Mouse (Mus musculus) myocyte (in vitro differentiated cells): ENCODE data around the gene Ppip5k1. TPM values are rescaled to one million over a fixed set of nuclear protein-coding genes. Genes with fewer than 3 reads are reported as not detected.
A peak's percentile ranks its signal among the peaks of the same experiment; 100 is the strongest.

Experiments
- H3K27me3 ChIP-seq: one replicate; pipeline ENCODE4 v1.6.1; 2011; ENCODE audit not compliant: control insufficient read depth, insufficient read depth, insufficient read length
- H3K36me3 ChIP-seq: one replicate; pipeline ENCODE4 v1.6.1; 2011; ENCODE audit not compliant: control insufficient read depth, insufficient read depth
- H3K4me2 ChIP-seq: one replicate; pipeline ENCODE4 v1.6.1; 2011; ENCODE audit warnings: low read depth, control low read depth
- H3K4me3 ChIP-seq: one replicate; pipeline ENCODE4 v1.5.1; 2011; ENCODE audit warnings: mild to moderate bottlenecking, control low read depth, moderate library complexity
- H3K79me2 ChIP-seq: one replicate; pipeline ENCODE4 v1.6.1; 2011; ENCODE audit not compliant: control insufficient read depth, insufficient read depth
- H3ac ChIP-seq: one replicate; pipeline ENCODE4 v1.6.1; 2011; ENCODE audit not compliant: control insufficient read depth, insufficient read length
- E2F4 ChIP-seq: IDR thresholded peaks from one replicate; pipeline ENCODE4 v1.6.1; 2011; ENCODE audit warnings: mild to moderate bottlenecking, control low read depth, moderate library complexity; ENCODE audit not compliant: insufficient read depth
- MAX ChIP-seq: IDR thresholded peaks from one replicate; pipeline ENCODE4 v1.6.1; 2011; ENCODE audit warnings: low read depth, mild to moderate bottlenecking, control low read depth
- MYOD1 ChIP-seq, 3 experiments: IDR thresholded peaks; one replicate each; pipeline ENCODE4 v1.6.1; 2011; ENCODE audit warnings: control low read depth in 2 of 3, low read depth in 2 of 3, mild to moderate bottlenecking in 2 of 3, moderate library complexity in 1 of 3; ENCODE audit not compliant: insufficient read length in 2 of 3, control insufficient read depth in 1 of 3
- MYOG ChIP-seq, 3 experiments: IDR thresholded peaks; one replicate each; pipeline ENCODE4 v1.6.1; 2011; ENCODE audit warnings: control low read depth in 2 of 3, low read depth in 2 of 3, mild to moderate bottlenecking in 2 of 3; ENCODE audit not compliant: insufficient read length in 2 of 3, control insufficient read depth in 1 of 3, insufficient read depth in 1 of 3
- POLR2A ChIP-seq: IDR thresholded peaks from one replicate; pipeline ENCODE4 v1.6.1; 2011; ENCODE audit warnings: low read depth, mild to moderate bottlenecking, control low read depth, moderate library complexity; ENCODE audit not compliant: insufficient read length
- POLR2AphosphoS2 ChIP-seq: IDR thresholded peaks from one replicate; pipeline ENCODE4 v1.6.1; 2011; ENCODE audit warnings: low read depth, control low read depth; ENCODE audit not compliant: insufficient read length
- REST ChIP-seq: IDR thresholded peaks from one replicate; pipeline ENCODE4 v1.6.1; 2011; ENCODE audit warnings: mild to moderate bottlenecking, control low read depth, moderate library complexity; ENCODE audit not compliant: insufficient read depth, insufficient read length
- SRF ChIP-seq: IDR thresholded peaks from one replicate; pipeline ENCODE4 v1.6.1; 2011; ENCODE audit warnings: low read depth; ENCODE audit not compliant: control insufficient read depth, insufficient read length
- TCF12 ChIP-seq: IDR thresholded peaks from one replicate; pipeline ENCODE4 v1.6.1; 2011; ENCODE audit warnings: mild to moderate bottlenecking, control low read depth; ENCODE audit not compliant: poor library complexity, insufficient read depth, severe bottlenecking
- TCF3 ChIP-seq: IDR thresholded peaks from one replicate; pipeline ENCODE4 v1.6.1; 2011; ENCODE audit warnings: low read depth, control low read depth; ENCODE audit not compliant: insufficient read length
- USF1 ChIP-seq: IDR thresholded peaks from one replicate; pipeline ENCODE4 v1.6.1; 2011; ENCODE audit warnings: low read depth, mild to moderate bottlenecking, control low read depth, moderate library complexity
- polyA plus RNA-seq: library from polyadenylated mRNA; unstranded; fragments of >200 nt; fragmentation: generic; extraction: Trizol; gene quantifications from one replicate; pipeline ENCODE4 v1.2.1, GENCODE M21; 2012; ENCODE audit warnings: missing spikeins

Ppip5k1 gene
- polyA plus RNA-seq, 1 experiment = 7.2 TPM

DNA sequence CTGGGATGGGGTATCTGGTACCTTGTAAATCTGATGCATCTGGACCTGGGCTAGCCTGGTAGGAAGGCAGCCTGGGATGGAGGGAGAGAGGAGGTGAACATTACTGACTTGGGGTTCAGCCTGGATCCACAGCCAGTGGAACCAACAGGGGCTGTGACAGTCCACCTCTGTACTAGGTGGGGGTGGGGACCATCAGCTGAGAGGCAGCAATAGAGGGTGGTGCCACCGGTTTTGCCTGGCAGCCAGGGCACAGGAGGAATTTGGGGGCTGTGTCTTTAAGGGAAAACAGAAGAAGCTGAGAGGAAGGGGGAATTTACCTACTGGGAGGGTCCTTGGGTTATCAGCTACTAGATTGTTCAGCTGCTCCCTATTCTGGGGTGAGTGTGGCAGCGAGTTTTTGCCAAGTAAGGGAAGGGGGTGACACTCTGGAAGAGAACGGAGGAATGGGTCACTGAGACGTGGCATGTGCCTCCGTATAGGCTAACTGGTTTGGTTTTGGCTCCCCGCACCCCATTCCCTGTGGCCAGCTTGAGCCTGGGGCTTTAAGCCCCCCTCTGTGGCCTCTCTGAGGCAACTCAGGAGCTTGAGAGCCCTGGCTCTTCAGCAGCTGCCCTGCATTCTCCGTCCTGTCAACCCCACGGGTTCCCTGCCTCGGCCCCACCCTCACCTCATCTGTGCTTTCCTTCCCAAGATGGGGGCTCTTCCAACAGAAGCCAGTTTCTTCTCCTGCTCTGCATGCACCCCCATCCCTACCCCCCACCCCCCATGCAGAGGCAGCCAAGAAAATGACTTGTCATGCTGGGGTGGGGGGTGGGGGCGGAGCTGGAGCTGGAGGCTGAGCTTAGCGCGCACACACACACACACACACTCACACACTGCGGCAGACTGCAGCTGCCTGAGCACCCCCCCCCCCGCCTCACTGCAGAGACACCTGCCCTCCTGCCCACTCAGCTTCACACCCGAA lies 59.3 kb downstream of the Ppip5k1 start:
- H3K27me3 ChIP-seq = no peaks in the 10 kb centered on the region
- peak overlapping the region; percentile 97 for H3K4me2 ChIP-seq
- H3K36me3 ChIP-seq = peaks cover 11% of the 10 kb centered on the region
- H3K4me3 ChIP-seq = peak overlapping the region; percentile 93
- peak overlapping the region; percentile 57 for H3ac ChIP-seq
- TF ChIP-seq E2F4 (no peak), MAX (no peak), TCF3 (peak; percentile 16), REST (no peak), MYOG (IDR thresholded peaks at IDR 0.05; ENCODE audit: control insufficient read depth in 1 of 3, insufficient read depth in 1 of 3, insufficient read length in 2 of 3, low read depth in 2 of 3) (peak in 2 of 3 experiments; percentile 74 to 81), SRF (no peak), MYOD1 (IDR thresholded peaks at IDR 0.05; ENCODE audit: control insufficient read depth in 1 of 3, insufficient read length in 2 of 3, low read depth in 2 of 3) (peak; percentile 26 to 86 (median 57)), TCF12 (no peak), USF1 (no peak), POLR2AphosphoS2 (peak; percentile 30), POLR2A (peak; percentile 9)
- H3K79me2 ChIP-seq = peaks cover 20% of the 10 kb centered on the region

DNA sequence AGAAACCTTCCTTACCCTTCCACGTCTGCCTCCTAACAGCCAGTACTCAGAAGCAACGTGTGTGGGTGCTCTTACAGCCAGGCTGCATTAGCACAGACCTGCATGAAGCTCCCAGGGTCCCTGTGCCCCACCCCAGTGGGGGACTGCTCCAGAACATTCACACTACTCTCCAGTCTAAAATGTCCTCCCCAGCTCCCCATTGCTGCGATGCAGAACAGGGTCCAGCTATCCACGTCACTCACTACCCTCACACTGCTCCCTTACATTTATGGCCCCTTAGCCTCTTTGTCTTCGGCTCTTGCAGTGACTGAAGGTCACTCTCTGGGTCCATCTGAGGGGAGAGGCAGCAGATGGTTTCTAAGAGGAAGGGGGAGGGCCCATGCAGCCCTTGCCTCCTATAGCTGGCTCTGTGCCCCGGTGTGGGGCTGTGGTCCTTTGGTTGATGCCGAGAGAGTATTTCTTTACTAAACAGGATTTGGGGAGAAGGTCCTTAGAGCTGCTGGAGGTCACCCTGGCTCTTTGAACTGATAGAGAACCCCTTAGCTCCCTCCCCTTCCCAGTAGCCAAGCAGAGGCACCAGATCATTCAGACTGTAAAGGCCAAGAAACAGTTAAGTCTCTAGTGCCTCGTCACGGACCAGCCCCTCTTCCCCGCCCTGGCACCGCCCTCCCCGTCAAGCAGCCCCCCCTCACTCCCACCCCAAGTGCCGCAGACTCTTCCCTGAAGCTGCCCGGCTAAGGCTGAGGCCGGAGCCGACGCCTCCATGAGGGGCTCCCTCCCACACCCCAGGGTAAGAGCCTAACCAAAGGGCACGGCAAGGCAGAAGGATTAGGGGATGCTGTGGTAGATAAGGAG lies 60.2 kb downstream of the Ppip5k1 start:
- peaks cover 4% of the 10 kb centered on the region for H3K36me3 ChIP-seq
- H3K4me2 ChIP-seq = peak overlapping the region; percentile 97
- H3K4me3 ChIP-seq = peak overlapping the region; percentile 93
- H3ac ChIP-seq = peak overlapping the region; percentile 57
- H3K27me3 ChIP-seq = no peaks in the 10 kb centered on the region
- peaks cover 20% of the 10 kb centered on the region for H3K79me2 ChIP-seq
- no peak for TF ChIP-seq TCF3
- no peak for TF ChIP-seq MAX
- TF ChIP-seq POLR2AphosphoS2 = peak; percentile 14
- no peak for TF ChIP-seq USF1
- TF ChIP-seq POLR2A = peak; percentile 50

DNA sequence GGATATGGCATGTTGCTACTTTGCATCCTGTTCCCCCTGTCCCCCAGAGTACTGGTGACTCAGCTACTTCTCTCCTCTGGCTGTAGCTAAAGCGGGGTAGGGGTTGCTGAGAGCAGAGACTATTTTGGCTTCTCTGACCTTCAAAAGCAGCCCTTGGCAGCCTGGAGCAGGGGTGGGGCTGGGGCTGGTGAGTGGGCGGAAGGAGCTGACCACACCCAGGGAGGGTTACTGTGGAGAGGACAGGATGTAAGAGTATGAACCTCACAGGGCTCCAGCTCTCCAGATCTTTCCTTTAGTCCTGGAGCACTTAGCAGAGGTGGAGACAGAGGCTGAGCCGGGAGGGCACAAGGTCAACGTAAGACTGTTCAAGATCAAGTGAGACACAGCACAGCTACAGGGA lies 61.0 kb downstream of the Ppip5k1 start:
- peaks cover 4% of the 10 kb centered on the region for H3K36me3 ChIP-seq
- H3K79me2 ChIP-seq = peaks cover 20% of the 10 kb centered on the region
- H3ac ChIP-seq = peak overlapping the region; percentile 57
- H3K4me3 ChIP-seq = peak overlapping the region; percentile 93
- no peaks in the 10 kb centered on the region for H3K27me3 ChIP-seq
- H3K4me2 ChIP-seq = peak overlapping the region; percentile 97
- TF ChIP-seq POLR2A = peak; percentile 58
- no peak for TF ChIP-seq REST
- no peak for TF ChIP-seq SRF

DNA sequence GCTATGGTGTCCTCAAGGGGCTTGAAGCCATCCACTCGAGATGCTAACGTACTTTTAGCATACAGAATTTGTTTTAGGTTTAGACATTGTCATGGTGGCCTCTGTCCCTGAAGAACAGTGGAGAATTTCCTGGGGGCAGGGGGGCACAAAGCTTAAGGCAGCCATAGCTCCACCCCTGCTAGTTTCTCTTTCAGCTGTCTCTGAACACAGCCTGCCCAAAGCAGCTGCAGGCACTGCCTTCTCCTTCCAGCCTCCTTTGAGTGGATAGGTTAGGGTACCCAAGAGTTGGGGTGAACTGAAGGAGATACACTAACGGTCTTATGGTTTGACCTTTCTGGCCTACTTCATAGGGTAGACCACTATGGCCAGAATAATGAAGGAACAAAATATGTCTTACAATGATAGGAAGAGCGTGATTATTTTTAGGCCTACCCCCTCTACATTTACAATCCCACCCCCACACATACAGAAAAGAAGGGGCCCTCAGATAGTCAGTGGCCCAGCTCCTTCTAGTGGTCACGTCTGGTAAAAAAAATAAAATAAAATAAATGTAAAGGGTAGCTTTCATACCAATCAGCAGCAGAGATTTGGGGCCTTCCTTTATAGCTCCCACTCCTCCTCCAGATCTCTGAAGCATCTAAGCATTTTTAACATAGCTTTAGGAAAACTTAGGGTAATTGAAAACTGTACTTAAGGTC lies 62.7 kb downstream of the Ppip5k1 start:
- H3ac ChIP-seq = no peak overlapping the region
- TF ChIP-seq MYOD1 (IDR thresholded peaks at IDR 0.05; ENCODE audit: control insufficient read depth in 1 of 3, insufficient read length in 2 of 3, low read depth in 2 of 3) (peak in 2 of 3 experiments; percentile 33 to 54), MYOG (IDR thresholded peaks at IDR 0.05; ENCODE audit: control insufficient read depth in 1 of 3, insufficient read depth in 1 of 3, insufficient read length in 2 of 3, low read depth in 2 of 3) (peak in 2 of 3 experiments; percentile 30 to 61), TCF3 (no peak)
- H3K27me3 ChIP-seq = no peaks in the 10 kb centered on the region
- no peak overlapping the region for H3K4me3 ChIP-seq
- H3K36me3 ChIP-seq = no peaks in the 10 kb centered on the region
- peaks cover 17% of the 10 kb centered on the region for H3K79me2 ChIP-seq
- no peak overlapping the region for H3K4me2 ChIP-seq
